Comparison of ENCODE assay signal across 14 mouse cellular contexts in the genomic region with DNA sequence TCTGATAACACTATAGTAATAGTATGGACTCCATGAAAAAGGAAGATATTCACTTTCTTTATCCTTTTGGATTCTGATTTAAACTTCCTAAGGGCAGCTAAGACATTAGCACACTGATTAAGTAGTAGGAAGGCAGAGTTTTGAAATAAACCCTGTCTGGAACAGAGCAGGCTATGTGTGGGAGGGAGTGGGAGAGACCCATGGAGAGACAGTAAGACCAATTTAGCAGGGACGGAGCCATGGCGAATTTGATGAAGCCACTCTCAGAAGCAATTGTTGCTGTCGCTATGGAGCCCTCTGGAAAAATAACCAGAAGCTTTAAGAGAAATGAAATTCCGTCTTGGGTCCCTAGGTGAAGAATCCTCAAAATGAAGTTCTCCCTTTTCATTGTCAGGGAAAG.
"Had no signal": no experiment of that assay in that cellular context is flagged by ENCODE, and none has a peak within 500 bp of the region (broad histone marks: within the 10 kb centered on the region; RNA-seq: fewer than 3 reads in every experiment).

No protein-coding gene starts in this region.

- DNase-seq: kidney, adult 11 months; kidney, adult 8-10 months; kidney, postnatal 14 days; kidney, postnatal 4 days; layer of hippocampus, postnatal 36 days; liver, embryonic 13.5 days; lung, adult 2 months; lung, postnatal 14 days; lung, postnatal 4 days; midbrain, embryonic 14.5 days; right cerebral cortex, postnatal 14 days; spleen, adult 18-20 months; thymus, adult 18-20 months; thymus, postnatal 36 days had no signal
